Mouse (Mus musculus): ENCODE data around the gene Rgl2.

DNA sequence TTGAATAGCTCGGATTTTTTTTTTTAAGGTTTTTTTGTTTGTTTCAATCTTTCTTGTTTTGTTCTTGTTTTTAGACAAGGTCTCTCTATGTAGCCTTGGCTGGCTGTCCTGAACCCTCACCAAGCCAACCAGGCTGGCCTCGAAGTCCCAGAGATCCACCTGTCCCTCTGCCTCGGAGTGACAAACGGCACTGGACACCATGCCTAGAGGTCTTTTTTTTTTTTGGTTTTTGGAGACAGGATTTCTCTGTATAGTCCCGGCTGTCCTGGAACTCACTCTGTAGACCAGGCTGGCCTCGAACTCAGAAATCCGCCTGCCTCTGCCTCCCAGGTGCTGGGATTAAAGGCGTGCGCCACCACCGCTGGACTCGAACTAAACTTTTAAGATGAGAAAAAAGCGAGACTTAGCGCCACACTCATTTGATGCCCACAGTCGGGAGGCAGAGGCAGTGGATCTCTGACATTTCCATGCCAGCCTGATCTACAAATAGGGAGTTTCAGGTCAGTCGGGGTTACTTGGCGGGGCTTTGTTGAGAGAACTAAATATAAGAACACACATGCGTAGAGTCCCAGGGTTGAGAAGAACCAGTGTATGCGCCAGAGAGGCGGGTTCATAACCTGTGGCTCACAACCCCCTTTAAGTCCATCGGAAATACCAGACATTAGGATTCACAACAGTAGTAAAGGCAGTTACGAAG, 944 bp upstream of the Rgl2 start:
- no peak for TF ChIP-seq TAL1 (IDR thresholded peaks at IDR 0.05; ENCODE audit: low read length)
- TF ChIP-seq GATA1 (IDR thresholded peaks at IDR 0.05; ENCODE audit: low read length) = no peak
